Mouse (Mus musculus) heart, adult 2 months (tissue): ENCODE results near the gene Tnfrsf18.

ENCODE experiments used
- EP300 ChIP-seq: fragments of 200-500 bp; IDR thresholded peaks from 2 replicates; pipeline ENCODE4 v1.6.1; 2011; ENCODE audit warnings: low read depth, low read length, control low read depth; ENCODE audit not compliant: insufficient read depth
- POLR2A ChIP-seq: fragments of 200-500 bp; IDR thresholded peaks from 2 replicates; pipeline ENCODE4 v1.6.1; 2011; ENCODE audit warnings: mild to moderate bottlenecking, low read depth, low read length, control low read depth; ENCODE audit not compliant: insufficient read depth

- no peak for TF ChIP-seq POLR2A
- peak; percentile 37; the same call in 1 of the 2 replicates for TF ChIP-seq EP300
Observed at GRCm38 (mm10) chr4:156024184-156024583, 1.8 kb upstream of the Tnfrsf18 start.
